In the genomic region with DNA sequence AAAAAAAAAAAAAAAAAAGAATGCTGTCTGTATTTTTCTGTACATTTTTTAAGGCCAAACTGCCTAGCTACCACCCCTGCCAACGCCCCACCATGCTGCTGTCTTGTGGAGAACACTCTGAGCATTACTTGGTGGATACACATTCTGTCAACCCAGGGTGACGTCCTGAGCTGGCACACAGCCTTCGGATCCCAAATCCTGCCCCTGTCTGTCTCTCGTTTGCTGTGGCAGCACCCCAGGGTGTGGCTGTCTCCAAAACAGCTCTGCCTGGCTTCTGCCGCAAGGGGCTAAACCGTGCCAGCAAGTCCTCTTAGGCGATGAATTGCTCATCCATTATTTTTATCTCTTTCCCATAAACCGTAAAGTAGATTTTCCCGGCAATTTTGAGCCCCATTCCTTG, we compare ENCODE assay signal across 10 mouse cellular contexts. TPM values are rescaled to one million over a fixed set of nuclear protein-coding genes. Genes with fewer than 3 reads are reported as not detected.
DNase-seq lines count a peak whose midpoint lies in the region; ATAC-seq and TF ChIP-seq lines count a peak whose summit lies in the region.
"Had no signal": no experiment of that assay in that cellular context is flagged by ENCODE, and none has a peak within 500 bp of the region (broad histone marks: within the 10 kb centered on the region; RNA-seq: fewer than 3 reads in every experiment).

No protein-coding gene starts in this region.

- no peak overlapping the region for H3K4me3 ChIP-seq in lung, embryonic 14.5 days (ENCODE audit: low read depth, low read length)
- no peak overlapping the region for H3K4me3 ChIP-seq in midbrain, embryonic 16.5 days (ENCODE audit: low read depth, low read length)
- H3K4me3 ChIP-seq: neural tube, embryonic 13.5 days had no signal

- H3K36me3 ChIP-seq in lung, embryonic 14.5 days (ENCODE audit: insufficient read depth), result no peaks in the 10 kb centered on the region
- H3K36me3 ChIP-seq in midbrain, embryonic 16.5 days (ENCODE audit: control insufficient read depth, insufficient read depth, low read length), result peaks cover 9% of the 10 kb centered on the region

- TF ChIP-seq CTCF in lung, embryonic 14.5 days (IDR thresholded peaks at IDR 0.05; ENCODE audit: low read depth), result no peak

- no peak for DNase-seq in frontal cortex, postnatal 25 days (ENCODE audit: low spot score in 2 of 2)
- DNase-seq in 3134 (ENCODE audit: extremely low read depth, insufficient read length, low spot score), result peak; percentile 67
- peak; percentile 55 to 65 for DNase-seq in gastrocnemius, adult 8-10 months (ENCODE audit: low spot score in 2 of 2)
- DNase-seq in lung, embryonic 14.5 days, result peak; percentile 27
- no peak for DNase-seq in adrenal gland, adult 2 months
- no peak for DNase-seq in adrenal gland, postnatal 4 days (ENCODE audit: low spot score in 2 of 2)

- H3K4me1 ChIP-seq in lung, embryonic 14.5 days (ENCODE audit: insufficient read depth), result peaks cover 17% of the 10 kb centered on the region; the same call in 1 of the 2 replicates
- H3K4me1 ChIP-seq in midbrain, embryonic 16.5 days (ENCODE audit: control insufficient read depth, insufficient read depth, low read length), result no peaks in the 10 kb centered on the region

- WGBS in lung, embryonic 14.5 days, result 39% methylated on average over 9 of the region's 9 CpGs
- 75% methylated on average over 9 of the region's 9 CpGs for WGBS in midbrain, embryonic 16.5 days

- no peak overlapping the region for H3K27ac ChIP-seq in lung, embryonic 14.5 days (ENCODE audit: low read depth)
- H3K27ac ChIP-seq in midbrain, embryonic 16.5 days (ENCODE audit: low read length), result no peak overlapping the region

- no peaks in the 10 kb centered on the region for H3K9me3 ChIP-seq in lung, embryonic 14.5 days (ENCODE audit: low read depth, low read length)
- H3K9me3 ChIP-seq in midbrain, embryonic 16.5 days (replicated peaks; ENCODE audit: control insufficient read depth, low read length, poor library complexity, severe bottlenecking), result peaks cover 3% of the 10 kb centered on the region; the same call in 1 of the 2 replicates

- peak overlapping the region; percentile 58 for H3K4me2 ChIP-seq in lung, embryonic 14.5 days
- H3K4me2 ChIP-seq in midbrain, embryonic 16.5 days (ENCODE audit: low read length), result no peak overlapping the region

- no peak overlapping the region for H3K9ac ChIP-seq in lung, embryonic 14.5 days
- no peak overlapping the region for H3K9ac ChIP-seq in midbrain, embryonic 16.5 days (ENCODE audit: low read depth, low read length)
- H3K9ac ChIP-seq: neural tube, embryonic 13.5 days had no signal

- ATAC-seq in frontal cortex, adult (ENCODE audit: low TSS enrichment), result peak; percentile 58
- no peak for ATAC-seq in lung, embryonic 14.5 days (ENCODE audit: insufficient read depth)
- no peak for ATAC-seq in midbrain, embryonic 16.5 days

- H3K27me3 ChIP-seq in lung, embryonic 14.5 days (ENCODE audit: insufficient read depth, low read length), result no peaks in the 10 kb centered on the region
- H3K27me3 ChIP-seq in midbrain, embryonic 16.5 days (ENCODE audit: control insufficient read depth, insufficient read depth, low read depth, low read length), result no peaks in the 10 kb centered on the region
- H3K27me3 ChIP-seq: CH12.LX; neural tube, embryonic 13.5 days had no signal

RNA-seq across cellular contexts. Expression of a gene that starts 29.7 kb away (rescaled TPM):
- 1 to 10 TPM in 2 of 4 experiments, under 1 TPM in 2; 0.80 to 2.2 (median 1.3) TPM for total RNA-seq in gastrocnemius, adult 8-10 months (2022)
- 1.3 and 1.8 TPM in 2 replicates for polyA plus RNA-seq in lung, embryonic 14.5 days (2014; fragmentation: Nextera tagmentation; extraction: Ambion mirVana)
- 20.7 and 22.9 TPM in 2 replicates for polyA plus RNA-seq in midbrain, embryonic 16.5 days (2015; fragmentation: Nextera tagmentation; extraction: Ambion mirVana)
- 1 to 10 TPM; 2.0 to 3.6 TPM for total RNA-seq in adrenal gland, adult 2 months (2021)
- polyA plus RNA-seq in adrenal gland, adult 2 months (2012; rRNA removed), result 1.4 and 1.5 TPM in 2 replicates
- 1 to 10 TPM; 3.8 to 4.1 TPM for total RNA-seq in adrenal gland, postnatal 4 days (2021)
- total RNA-seq: CH12.LX had no signal

RNA-seq across cellular contexts. Expression of a gene that starts 51.8 kb away (rescaled TPM):
- total RNA-seq in gastrocnemius, adult 8-10 months (2022), result 100 to 1,000 TPM; 122 to 163 (median 140) TPM
- 16.1 and 28.3 TPM in 2 replicates for polyA plus RNA-seq in lung, embryonic 14.5 days (2014; fragmentation: Nextera tagmentation; extraction: Ambion mirVana)
- 13.6 and 17.3 TPM in 2 replicates for polyA plus RNA-seq in midbrain, embryonic 16.5 days (2015; fragmentation: Nextera tagmentation; extraction: Ambion mirVana)
- 10 to 100 TPM; 28.0 to 63.4 TPM for total RNA-seq in adrenal gland, adult 2 months (2021)
- 5.6 and 6.9 TPM in 2 replicates for polyA plus RNA-seq in adrenal gland, adult 2 months (2012; rRNA removed)
- total RNA-seq in adrenal gland, postnatal 4 days (2021), result 10 to 100 TPM; 56.7 to 68.1 TPM

RNA-seq across cellular contexts. Expression of a gene that starts 54.6 kb away (rescaled TPM):
- total RNA-seq in gastrocnemius, adult 8-10 months (2022), result 1 to 10 TPM; 1.7 to 3.3 (median 1.9) TPM
- polyA plus RNA-seq in lung, embryonic 14.5 days (2014; fragmentation: Nextera tagmentation; extraction: Ambion mirVana), result 21.1 and 21.9 TPM in 2 replicates
- 83.5 and 88.4 TPM in 2 replicates for polyA plus RNA-seq in midbrain, embryonic 16.5 days (2015; fragmentation: Nextera tagmentation; extraction: Ambion mirVana)
- 10 to 100 TPM; 13.8 to 15.7 TPM for total RNA-seq in adrenal gland, adult 2 months (2021)
- polyA plus RNA-seq in adrenal gland, adult 2 months (2012; rRNA removed), result 2.8 and 2.9 TPM in 2 replicates
- 10 to 100 TPM; 38.0 to 39.5 TPM for total RNA-seq in adrenal gland, postnatal 4 days (2021)

Comparison
In these comparisons a context has a peak if more than half of its experiments do, and no peak if none do; other contexts are left out.
1. DNase-seq: peak in 3134 (single experiment), gastrocnemius, adult 8-10 months (2 of 2) and lung, embryonic 14.5 days (single experiment); none in frontal cortex, postnatal 25 days (0 of 2), adrenal gland, adult 2 months (single experiment) and adrenal gland, postnatal 4 days (0 of 2).